Mouse (Mus musculus) megakaryocyte, adult 5-6 weeks (primary cell): ENCODE results near the gene Timm10b. TPM values are rescaled to one million over a fixed set of nuclear protein-coding genes. Genes with fewer than 3 reads are reported as not detected.

Experiments
- ATAC-seq: 2 replicates; pipeline ENCODE4 v1.8.0; 2016; ENCODE audit warnings: mild to moderate bottlenecking, inconsistent platforms; ENCODE audit not compliant: poor library complexity, severe bottlenecking
- total RNA-seq, 2 experiments: library from RNA; stranded (forward) in 1 of 2; stranded (reverse) in 1 of 2; fragments of 153-499, 151-499 nt in 1 of 2; fragments of 221-1000, 200-1000 nt in 1 of 2; gene quantifications; 2 replicates each; pipeline versions ENCODE4 v1.2.3 to v1.2.4; 2015 to 2017

The Timm10b gene
- total RNA-seq, 2 experiments from 2014 or later = 85.4 to 105 TPM

DNA sequence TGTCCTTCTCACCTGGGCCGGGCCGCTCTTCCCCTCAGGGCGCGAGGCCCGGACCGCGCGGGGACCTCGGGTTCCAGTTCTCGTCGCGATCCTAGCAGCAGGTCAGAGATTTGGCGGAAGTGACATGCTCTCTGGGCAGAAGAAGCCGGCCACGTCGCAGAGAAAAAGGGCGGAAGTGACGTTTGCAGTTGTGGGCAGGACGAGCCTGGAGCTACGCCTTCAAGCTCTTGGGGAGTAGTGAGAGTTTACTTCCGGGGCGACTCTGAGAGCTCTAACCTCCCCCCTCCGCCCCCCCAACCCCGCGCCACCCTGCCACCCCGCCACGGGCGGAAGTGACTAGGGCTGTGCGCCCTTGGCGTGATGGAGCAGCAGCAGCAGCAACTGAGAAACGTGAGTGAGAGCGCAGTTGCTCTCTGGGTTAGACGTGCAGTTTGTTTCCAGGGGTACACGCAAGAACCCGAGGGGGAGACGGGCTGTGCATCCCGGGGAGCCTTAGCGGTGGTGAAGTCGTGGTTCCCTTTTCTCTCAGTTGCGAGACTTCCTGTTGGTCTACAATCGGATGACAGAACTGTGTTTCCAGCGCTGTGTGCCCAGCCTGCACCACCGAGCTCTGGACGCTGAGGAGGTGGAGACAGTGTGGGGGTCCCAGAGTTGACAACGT is 507 bp downstream of the Timm10b start, which contains the start of the genes Arfip2 and Gm45799:
Arfip2 (minus strand) TSS at position 184 of the 661 bp plus-strand sequence.
Gm45799 (plus strand) TSS at position 320 of the 661 bp plus-strand sequence.
- ATAC-seq = peak; percentile 80

DNA sequence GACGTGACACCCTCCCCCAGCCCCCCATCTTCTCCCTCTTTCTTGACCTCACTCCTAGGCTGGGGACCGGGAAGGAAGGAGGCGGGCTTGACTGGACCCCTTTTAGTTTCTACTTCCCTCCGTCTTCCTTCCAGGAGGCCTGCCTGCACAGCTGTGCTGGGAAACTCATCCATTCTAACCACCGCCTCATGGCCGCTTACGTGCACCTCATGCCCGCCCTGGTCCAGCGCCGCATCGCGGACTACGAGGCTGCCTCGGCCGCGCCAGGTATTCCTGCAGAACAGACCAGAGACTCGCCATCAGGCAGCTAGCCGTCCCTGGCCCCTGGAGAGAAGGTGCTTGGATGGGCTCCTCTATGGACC is 1.0 kb downstream of the Timm10b start:
- peak; percentile 30 for ATAC-seq

- peak; percentile 9; the same call in 1 of the 2 replicates for ATAC-seq
Measured at GRCm38 (mm10) chr7:105641936-105642335, 2.1 kb downstream of the Timm10b start.

- peak; percentile 97 for ATAC-seq
Measured at GRCm38 (mm10) chr7:105650639-105651435, 11.0 kb downstream of the Timm10b start, which contains the start of gene Dnhd1. TSS of gene Dnhd1 (plus strand) at chr7:105650827.

DNA sequence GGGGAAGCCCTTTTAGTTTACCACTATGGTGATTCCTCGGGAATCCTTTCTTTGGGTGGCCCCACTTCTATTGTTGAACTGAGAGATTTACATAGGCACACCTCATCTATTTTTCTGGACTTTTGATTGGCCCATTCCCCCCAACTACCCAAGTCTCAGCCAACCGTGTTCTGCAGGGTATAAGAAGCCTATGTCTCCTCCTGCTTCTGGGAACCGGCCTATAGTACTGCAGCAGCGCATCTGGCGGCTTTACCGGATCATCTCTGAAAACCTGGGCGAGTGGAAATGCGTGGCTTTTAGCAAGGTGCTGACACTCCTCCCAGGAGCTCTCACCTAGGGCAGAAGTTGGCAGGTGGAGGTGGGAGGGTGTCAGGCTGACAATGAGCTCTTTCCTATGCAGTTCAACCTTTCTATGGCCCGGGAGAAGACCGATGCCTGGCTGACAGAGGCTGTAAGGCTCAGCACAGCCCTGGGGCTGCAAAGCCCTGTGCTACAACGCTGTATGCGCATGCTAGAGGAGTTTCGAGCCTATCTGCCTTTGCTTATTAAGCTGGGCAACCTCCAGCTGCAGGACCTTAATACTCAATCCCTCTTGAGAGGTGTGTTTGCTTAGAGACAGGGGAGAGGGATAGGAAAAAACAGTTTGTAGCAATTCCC is 45.8 kb downstream of the Timm10b start:
- ATAC-seq = no peak

- ATAC-seq = peak; percentile 94
Measured at GRCm38 (mm10) chr7:105690875-105691274, 51.0 kb downstream of the Timm10b start.

Other genes with a start within 250 kb of the Timm10b start
- gene Fam160a2, start 240.0 kb upstream of the Timm10b start, total RNA-seq (2015) = 36.2 and 39.6 TPM in 2 replicates
- 23.9 and 26.1 TPM in 2 replicates for gene Fam160a2, start 240.0 kb upstream of the Timm10b start, total RNA-seq (2017)
- 0.25 TPM in 1 of 2 replicates, not detected in the other for gene Cnga4, start 235.5 kb upstream of the Timm10b start, total RNA-seq (2015)
- gene Cnga4, start 235.5 kb upstream of the Timm10b start, total RNA-seq (2017) = not detected in 2 replicates
- gene Cckbr, start 214.3 kb upstream of the Timm10b start, total RNA-seq (2015) = not detected in 2 replicates
- not detected in 2 replicates for gene Cckbr, start 214.3 kb upstream of the Timm10b start, total RNA-seq (2017)
- gene Cavin3, start 157.8 kb upstream of the Timm10b start, total RNA-seq (2015) = not detected in 2 replicates
- not detected in 2 replicates for gene Cavin3, start 157.8 kb upstream of the Timm10b start, total RNA-seq (2017)
- 25.8 and 26.1 TPM in 2 replicates for gene Smpd1, start 85.7 kb upstream of the Timm10b start, total RNA-seq (2015)
- 24.7 and 33.3 TPM in 2 replicates for gene Smpd1, start 85.7 kb upstream of the Timm10b start, total RNA-seq (2017)
- 1.6 and 1.9 TPM in 2 replicates for gene Apbb1, start 58.4 kb upstream of the Timm10b start, total RNA-seq (2015)
- 3.7 and 9.5 TPM in 2 replicates for gene Apbb1, start 58.4 kb upstream of the Timm10b start, total RNA-seq (2017)
- gene Hpx, start 39.9 kb upstream of the Timm10b start, total RNA-seq (2015) = not detected in 2 replicates
- gene Hpx, start 39.9 kb upstream of the Timm10b start, total RNA-seq (2017) = 0.29 TPM in 1 of 2 replicates, not detected in the other
- 14.8 and 19.7 TPM in 2 replicates for gene Trim3, start 6.5 kb upstream of the Timm10b start, total RNA-seq (2015)
- gene Trim3, start 6.5 kb upstream of the Timm10b start, total RNA-seq (2017) = 10.9 and 15.3 TPM in 2 replicates
- 6.9 and 12.0 TPM in 2 replicates for gene Arfip2, start 360 bp downstream of the Timm10b start, total RNA-seq (2015)
- 24.6 and 24.8 TPM in 2 replicates for gene Arfip2, start 360 bp downstream of the Timm10b start, total RNA-seq (2017)
- gene Gm45799, start 496 bp downstream of the Timm10b start, total RNA-seq (2015) = 6.7 and 18.0 TPM in 2 replicates
- gene Gm45799, start 496 bp downstream of the Timm10b start, total RNA-seq (2017) = 6.0 and 6.6 TPM in 2 replicates
- gene Dnhd1, start 10.8 kb downstream of the Timm10b start, total RNA-seq (2015) = 1.8 and 4.7 TPM in 2 replicates
- 0.95 and 2.7 TPM in 2 replicates for gene Dnhd1, start 10.8 kb downstream of the Timm10b start, total RNA-seq (2017)
- gene Ilk, start 96.5 kb downstream of the Timm10b start, total RNA-seq (2015) = 259 and 268 TPM in 2 replicates
- 180 and 183 TPM in 2 replicates for gene Ilk, start 96.5 kb downstream of the Timm10b start, total RNA-seq (2017)
- 12.3 and 15.8 TPM in 2 replicates for gene Rrp8, start 97.3 kb downstream of the Timm10b start, total RNA-seq (2015)
- 17.4 and 21.0 TPM in 2 replicates for gene Rrp8, start 97.3 kb downstream of the Timm10b start, total RNA-seq (2017)
- 259 and 284 TPM in 2 replicates for gene Taf10, start 104.3 kb downstream of the Timm10b start, total RNA-seq (2015)
- 129 and 148 TPM in 2 replicates for gene Taf10, start 104.3 kb downstream of the Timm10b start, total RNA-seq (2017)
- 69.7 and 71.5 TPM in 2 replicates for gene Tpp1, start 112.2 kb downstream of the Timm10b start, total RNA-seq (2015)
- gene Tpp1, start 112.2 kb downstream of the Timm10b start, total RNA-seq (2017) = 21.7 and 29.0 TPM in 2 replicates
- 0.07 TPM in 2 replicates for gene Dchs1, start 147.6 kb downstream of the Timm10b start, total RNA-seq (2015)
- 0.04 TPM in 1 of 2 replicates, not detected in the other for gene Dchs1, start 147.6 kb downstream of the Timm10b start, total RNA-seq (2017)
- gene Mrpl17, start 171.0 kb downstream of the Timm10b start, total RNA-seq (2015) = 74.5 and 84.2 TPM in 2 replicates
- 37.8 and 40.1 TPM in 2 replicates for gene Mrpl17, start 171.0 kb downstream of the Timm10b start, total RNA-seq (2017)